Mouse (Mus musculus) cerebellum, adult 9-10 months (tissue): Measurements from ENCODE around the gene Kank1.

Source experiments
- DNase-seq: peaks from one replicate; pipeline ENCODE4 v3.0.0; 2022

Gene Kank1

DNA sequence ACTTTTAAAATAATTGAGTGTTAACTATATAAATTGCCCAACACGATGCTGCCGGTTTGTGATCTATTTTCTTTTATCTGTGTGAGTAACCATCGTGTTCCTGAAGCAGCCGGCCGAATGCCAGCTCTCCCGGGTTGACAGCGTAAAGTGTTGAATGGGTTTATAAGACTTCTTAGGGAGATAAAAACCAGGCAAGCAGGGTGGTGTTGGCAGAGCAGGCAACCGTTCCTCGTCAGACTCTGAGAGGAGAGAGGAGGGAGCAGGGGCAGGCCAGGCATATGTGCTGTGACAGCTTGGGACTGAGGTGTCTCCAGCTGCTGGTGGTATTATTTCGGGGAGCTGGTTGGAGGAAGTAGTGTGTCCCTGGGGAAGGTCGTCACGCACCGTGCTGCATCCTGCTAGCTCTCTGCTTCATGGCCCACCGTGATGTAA is 78.7 kb downstream of the Kank1 start:
- no peak for DNase-seq

DNA sequence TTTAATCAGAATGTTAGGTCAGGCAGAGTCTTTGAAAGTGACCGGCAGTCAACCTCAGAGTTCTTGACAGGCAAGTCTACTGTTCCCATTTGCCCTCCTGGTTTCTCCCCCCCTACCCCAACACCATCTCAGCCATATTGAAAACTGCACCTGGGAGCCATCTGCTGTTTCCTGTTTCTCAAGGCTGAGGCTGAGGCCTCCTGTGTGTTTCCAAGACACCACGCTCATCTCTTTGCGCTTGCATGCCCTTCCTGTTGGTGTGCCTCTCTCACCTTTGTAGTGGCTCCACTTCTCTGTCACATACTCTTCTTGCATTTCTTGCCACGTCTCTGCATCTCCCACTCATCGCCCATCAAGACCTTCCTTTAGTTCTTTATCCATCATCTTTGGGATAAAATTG is 79.2 kb downstream of the Kank1 start:
- DNase-seq = no peak

DNA sequence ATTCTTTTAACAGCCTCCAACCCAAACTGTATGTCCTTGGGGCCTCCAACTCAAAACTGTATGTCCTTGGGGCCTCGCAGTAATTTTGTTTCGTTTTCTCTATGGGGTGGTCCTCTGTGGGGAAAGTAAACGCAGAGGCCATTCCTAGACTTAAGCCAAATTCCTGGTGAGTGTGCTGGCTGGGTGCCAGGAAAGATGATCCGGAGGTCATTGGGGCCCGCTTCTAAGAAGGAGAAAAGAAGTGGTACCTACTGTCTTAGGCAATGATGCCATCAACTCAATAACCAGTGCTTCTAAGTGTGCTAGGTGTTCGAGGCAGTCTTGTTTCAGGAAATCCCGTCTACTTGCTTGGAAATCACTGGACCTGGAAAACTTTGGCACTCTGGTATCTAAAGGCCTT is 87.5 kb downstream of the Kank1 start:
- DNase-seq = no peak

DNA sequence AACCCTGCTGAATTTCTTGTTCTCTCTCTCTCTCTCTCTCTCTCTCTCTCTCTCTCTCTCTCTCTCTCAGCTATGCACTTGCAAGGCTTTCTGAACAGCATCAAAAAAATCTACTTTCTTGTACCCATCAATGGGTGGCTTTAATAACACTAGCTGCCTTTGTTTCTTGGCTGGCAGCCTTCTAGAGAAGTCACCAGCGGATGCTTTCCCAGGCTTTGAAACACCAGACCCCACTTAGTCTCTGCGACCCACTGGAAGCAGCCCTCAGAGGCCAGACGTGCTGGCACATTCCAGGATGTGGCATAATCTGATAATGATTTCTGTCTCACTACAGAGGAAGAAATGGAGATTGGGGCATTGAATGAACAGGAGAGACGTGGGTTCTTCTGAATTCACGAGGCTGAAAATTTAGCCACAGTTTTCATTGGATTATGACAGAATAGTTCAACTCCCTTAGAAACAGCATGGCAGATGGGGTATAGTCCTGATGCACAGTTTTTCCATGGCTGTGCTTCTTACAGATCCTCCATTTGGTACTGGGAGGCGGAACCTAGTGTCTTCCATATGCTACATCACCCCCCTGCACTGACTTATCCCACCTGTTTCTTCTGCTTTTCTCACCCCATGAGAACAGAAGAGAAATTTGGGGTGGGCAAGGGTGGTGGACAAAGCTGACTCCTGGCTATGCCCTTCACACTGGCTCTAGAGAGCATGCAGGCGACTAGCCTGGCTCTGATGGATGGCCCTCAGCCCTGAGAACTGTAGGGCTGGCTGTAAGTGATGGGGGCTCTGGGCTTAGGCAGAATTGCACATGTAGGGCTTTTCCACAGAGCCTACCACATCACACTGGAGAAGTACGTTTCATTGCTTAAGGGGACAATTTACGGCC is 88.6 kb downstream of the Kank1 start:
- no peak for DNase-seq

DNA sequence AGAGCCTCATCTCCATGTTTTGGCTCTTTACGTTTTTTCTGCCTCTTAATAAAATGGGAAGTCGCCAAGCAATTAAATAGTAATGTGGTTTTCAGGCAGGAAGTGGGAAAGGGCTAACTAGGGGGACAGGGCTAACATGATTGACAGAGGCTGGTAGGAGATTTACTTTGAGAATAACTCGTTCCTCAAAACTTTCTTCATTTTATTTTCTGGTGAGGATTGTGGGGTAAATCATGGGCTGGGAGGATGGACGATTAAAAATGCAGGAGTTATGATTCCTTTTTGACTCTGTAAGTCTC is 89.2 kb downstream of the Kank1 start:
- no peak for DNase-seq

DNA sequence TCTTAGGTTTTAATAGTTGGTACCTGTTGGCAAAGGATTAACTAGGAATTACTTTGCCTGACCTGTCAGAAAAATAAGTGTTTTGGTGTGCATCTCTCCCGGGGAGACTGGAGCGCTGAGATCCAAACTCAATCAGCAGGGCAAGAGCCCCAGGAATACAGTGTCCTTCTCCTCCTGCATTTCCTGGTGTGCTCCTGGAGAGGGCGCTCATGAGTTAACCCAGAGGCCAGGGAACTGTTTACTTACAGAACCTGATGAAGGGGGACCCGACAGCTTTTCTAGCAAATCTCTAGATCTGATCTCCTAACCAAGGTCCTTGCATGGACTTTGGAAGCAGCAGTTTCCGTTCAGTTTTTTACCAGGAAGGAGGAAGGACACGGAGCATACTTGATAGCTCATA is 90.9 kb downstream of the Kank1 start:
- DNase-seq = no peak

DNA sequence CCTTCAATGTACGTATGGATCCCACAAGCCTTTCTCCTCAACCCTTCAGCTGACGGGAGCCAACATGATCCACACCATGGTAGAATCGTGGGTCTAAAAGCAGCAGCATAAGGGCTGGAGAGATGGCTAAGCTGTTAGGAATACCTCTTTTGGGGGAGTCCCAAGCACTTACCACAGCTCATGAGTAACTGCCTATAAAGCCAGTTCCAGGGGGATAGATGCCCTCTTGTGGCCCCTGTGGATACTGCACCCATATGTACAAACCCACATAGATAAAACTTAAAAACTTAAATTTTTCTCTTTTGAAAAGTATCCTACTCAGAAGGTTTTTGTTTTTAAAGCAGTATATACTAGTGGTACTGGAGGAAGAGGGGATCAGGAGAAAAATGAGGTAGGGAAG is 97.6 kb downstream of the Kank1 start:
- DNase-seq = peak; percentile 13

DNA sequence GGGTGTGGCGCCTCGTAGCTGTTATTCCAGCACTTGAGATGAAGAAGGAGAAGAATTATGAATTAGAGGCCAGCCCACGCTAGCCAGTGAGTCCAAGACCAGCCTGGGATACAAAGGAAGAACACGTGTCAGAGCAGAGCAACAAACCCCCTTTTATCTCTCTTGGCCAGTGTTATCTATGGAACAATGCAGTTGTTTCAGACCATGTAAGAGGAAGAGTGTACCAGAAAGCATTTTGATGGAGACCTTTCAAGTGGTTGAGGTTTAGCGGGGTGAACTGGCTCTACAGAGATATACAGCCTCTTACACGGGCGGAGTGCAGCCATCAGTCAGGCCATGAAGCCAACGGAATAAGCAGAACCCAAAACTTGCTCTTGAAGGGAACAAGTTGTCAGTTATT is 100.0 kb downstream of the Kank1 start:
- DNase-seq = no peak

DNA sequence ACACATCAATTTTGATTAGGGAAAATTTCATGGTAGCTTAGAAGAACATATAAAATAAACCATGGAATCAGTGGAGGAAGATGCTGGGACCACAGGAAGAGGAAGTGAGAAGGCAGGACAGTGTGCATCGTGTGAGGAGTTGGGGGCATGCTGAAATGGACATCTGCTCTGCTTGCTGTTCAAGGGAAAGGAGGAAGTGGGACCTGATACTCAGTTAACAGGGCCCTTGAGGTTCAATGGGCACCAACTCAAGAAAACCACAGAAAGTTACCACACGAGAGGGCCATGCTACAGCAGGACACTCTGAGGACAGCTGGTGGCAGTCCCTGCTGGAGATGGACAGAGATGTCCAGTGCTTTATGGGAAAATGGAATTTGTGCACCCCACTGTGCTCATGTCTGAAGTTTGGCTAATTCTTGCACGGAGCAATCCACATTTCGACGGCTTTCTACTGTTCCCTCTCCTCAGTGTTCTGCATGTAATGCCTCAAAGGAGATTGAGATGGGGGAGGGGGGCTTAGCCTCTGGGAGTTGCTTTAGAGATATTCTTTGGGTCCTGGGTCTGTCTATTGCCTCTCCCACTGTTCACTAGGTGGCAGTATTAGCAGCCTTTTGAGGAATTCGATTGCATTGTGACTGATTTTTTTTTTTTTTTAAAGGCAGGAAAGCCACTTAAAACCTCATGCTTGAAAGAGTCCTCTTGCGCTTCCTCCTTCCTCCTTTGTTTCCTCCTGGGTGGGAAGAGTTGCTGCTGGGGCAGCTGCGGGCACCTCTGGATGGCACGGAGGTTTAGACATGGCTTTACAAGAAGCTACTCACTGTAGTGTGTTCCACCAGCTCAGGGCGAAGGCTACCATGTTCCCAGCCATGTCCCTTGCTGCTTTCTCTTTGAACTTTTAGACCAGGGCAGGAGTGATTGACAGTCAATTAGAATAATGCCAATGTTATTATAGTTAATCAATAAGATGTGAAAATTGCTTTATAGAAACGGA is 104.2 kb downstream of the Kank1 start:
- DNase-seq = peak; percentile 7

DNA sequence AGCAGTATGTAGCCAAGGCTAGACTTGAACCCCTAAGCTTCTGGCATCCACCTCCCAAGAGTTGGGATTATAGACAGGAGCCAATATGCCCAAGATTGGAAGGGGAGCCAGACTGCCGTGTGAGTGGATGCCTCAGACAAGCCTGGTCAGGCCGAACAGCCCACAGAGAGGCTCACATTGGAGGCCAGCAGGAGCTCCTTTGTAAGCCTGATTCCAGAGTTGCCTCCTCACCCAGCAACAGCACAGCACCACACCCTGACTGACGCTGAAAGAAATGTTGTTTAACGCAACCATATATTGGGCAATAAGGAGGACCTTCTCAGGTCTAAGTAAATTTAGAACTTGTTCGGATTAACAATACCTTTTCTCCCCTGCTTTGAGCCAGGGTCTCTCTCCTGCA is 105.3 kb downstream of the Kank1 start:
- DNase-seq = no peak

DNA sequence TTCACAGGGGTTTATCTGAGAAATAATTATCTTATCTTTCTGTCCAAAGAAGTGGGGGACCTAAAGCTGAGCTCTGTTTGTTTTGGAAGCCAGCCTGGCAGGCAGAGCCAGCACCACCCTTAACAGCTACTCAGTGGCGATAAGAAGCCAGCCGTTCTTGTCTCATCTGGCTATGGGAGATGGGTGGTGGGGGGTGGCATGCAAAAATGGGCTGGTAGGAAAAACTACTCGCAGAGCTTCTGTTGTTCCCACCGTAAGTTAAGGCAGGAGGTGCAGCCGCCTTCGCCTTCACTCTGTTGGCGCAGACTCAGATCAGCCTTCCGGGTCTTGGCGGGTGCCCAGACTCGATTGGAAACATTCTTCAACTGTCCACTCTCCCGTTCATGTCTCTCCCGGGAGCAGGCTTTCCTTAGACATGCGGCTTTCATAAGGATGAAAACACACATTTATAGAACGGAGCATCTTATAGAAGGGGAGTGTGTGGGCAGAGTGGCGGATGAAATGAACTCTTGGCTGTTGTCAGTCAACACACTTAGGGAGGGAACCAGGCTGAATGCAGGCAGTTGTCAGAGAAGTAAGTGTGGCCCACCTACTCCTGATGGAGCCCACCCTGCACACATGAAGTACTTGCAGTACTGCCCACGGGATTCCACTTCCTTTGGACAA is 107.0 kb downstream of the Kank1 start:
- no peak for DNase-seq

DNA sequence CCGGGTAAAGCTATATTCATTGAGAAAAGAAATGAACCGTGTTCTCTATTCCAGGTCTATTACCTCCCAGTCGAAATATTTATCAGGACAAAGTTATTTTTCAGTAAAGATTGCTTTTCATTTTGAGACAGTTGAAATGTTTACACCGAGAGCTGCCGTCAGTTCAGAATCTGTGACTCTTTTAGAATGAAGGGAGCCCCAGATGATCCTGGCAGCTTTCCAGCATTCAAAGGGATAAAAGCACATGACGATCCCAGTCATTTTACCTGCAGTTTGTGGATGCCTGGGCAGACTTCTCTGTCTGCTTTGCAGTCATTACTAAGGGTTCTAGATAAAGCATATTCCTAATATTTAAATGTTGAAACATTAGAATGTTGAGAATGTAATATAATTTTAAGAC is 107.6 kb downstream of the Kank1 start:
- no peak for DNase-seq

DNA sequence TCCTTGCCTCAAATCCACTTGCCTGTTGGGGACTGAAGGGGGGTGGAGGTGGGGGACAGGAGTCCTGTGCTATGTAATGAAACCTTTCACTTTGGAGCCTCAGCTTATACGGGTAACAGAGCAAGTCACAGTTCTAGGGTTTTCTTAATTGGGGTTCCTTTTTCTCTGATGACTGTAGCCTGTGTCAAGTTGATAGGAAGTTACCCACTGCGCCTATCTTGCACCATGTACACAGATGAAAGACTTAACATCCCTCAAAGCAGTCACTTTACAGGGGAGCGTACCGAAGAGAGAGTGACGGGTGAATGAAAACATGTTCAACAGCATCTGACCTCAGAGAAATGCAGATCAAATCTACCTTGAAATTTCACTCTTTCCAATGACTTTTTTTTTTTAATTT is 109.2 kb downstream of the Kank1 start:
- DNase-seq = no peak

DNA sequence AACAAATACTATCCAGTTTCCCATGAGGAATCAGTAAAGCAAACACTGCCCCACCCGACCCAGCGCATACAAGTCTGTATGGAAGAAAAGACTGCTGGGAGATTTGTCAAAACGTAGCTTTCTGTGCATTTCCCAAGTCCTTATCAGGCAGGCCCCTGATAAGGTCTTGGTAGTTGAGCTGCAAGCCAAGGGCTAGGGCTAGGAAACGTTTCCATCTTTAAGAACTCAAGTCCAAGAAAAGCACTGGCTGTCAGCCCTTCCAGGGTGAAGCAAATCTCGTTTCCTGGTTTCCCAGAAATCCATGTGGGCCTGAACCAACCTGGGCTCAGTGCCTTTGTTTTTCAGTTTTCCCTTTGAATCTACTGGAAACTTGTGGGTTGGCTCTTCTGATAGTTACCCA is 110.7 kb downstream of the Kank1 start:
- no peak for DNase-seq

DNA sequence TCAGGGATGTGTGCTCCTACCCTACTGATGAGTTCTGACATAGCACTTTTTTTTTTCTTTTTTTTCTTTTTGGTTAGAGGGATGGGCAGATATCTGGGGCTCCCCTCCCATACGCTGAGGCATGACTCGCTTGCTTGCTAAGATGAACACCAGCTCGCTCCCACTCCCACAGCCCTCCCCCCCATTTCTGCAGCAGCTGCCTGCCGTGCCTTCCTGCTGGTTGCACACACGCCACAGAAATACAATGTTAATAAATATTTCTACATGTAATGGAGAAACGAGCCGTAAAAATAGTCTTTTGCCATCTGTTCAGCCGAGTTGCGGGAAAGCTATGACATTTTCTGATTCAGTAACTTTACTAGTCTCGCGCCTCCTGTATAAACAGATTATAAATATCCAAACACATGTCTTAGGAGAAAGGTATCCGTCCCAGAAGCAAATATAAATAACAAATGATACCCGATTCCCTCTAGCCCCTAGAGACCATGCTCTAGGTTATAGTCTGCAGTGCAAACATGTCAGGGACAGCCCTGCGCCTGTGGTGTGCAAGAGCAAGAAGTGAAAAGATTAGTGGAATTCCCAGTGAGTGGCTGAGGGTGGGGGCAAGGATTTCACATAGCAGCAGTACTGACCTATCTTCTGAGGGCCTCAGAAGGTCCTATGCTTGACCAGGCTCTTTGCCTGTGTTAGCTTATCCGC is 114.6 kb downstream of the Kank1 start:
- no peak for DNase-seq

DNA sequence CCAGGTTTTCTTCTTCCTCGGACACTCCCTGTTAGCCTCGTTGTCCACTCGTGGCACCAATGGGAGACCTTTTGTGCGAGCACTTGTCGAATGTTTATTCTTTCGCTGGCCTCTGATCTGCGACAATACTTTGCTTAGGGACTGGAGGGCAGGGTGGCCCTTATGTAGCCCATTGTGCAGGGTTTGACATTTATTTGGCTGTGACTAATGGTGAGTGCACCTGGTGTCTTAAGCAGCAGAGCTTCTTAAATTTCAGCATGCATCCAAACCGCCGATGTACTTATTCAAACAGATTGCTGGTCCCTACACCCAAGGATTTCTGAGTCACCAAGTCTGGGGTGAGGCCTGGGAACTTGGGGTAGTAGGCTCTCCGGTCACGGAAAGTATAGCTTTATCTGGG is 120.3 kb downstream of the Kank1 start:
- no peak for DNase-seq

DNA sequence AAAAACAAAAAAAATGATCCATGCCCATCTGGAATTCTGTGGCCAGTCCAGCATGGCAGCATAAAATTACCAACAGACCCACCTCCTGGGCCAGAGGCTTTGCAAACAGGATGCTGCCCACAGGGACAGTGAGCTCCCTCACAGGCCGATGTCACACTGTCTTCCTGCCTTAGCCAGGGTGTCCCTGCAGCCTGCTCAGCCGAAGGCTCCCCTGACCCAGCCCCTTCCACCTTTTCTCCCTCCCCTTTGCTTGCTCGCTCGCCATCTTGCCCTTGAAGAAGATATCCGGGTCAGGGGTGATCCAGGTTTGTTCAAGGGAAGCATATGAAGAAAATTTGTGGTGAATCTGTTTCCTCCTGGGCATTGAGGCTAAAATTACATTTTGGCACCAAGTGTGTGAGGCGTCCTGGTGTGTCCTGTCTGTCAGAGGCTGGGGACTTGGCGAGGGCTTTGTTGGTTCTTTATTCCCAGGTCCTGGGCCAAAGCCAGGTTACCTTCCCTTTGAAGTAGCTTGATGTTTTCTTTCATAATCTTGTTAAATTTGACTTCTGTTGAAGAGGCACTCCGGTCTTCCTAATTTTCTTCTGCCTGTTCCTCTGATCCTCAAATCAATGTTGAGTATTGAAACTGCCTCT is 121.8 kb downstream of the Kank1 start:
- no peak for DNase-seq

DNA sequence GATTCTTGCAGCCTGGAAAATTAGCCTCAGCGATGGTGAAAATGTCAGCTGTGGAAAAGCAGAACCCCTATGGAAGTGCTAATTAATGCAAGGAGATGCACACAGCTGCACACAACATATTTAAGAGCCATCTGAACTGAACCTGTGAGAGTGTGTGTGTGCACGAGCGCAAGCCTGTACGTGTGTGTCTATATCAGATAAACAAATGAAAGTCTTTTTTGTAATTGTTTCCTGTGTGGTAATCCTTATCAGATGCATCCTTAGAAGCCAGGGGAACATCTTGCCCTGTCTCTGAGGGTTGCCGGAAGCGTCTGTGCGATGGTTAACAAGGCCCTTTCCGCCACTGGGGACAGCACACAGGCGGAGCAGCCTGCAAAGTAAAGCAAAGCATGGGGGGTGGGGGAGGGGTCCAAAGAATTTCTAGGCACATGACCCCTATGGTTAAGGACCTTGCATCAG is 123.8 kb downstream of the Kank1 start:
- no peak for DNase-seq

DNA sequence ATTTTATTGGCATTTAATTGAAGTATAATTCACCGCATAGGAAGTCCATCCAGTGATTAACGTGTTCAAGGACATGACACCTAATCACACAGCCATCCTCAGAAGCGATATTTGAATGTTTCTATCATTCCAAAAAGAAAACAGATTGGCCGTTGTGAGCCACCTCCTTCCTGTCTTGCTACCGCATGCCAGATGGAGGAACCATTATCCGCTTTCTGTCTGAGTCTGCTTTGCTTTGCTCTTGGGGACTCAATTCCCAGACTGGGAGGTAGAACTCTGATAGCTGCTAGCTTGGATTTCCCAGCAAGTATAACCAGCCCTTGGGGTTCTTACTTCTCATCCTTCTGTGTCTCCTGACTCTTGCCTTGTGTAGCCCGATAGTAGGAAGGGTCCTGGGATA is 125.2 kb downstream of the Kank1 start:
- DNase-seq = no peak

DNA sequence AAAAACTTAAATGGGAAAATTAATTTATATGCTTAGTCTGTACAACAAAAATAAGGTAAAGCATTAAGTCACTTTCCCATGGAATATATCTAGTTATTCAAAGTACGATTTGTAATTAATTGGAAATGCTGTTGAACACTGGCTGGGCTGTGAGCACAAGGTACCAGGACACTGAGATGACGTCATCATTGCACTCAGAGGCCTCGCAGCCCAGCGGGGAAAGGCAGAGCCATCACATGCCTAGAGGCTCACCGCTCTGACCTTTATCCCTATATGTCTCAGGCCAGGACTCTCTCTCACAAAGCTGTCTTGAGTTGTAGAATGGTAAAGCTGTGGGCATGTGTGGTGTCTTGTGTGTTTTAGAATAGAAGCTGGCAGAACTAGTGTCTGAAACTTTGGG is 128.9 kb downstream of the Kank1 start:
- no peak for DNase-seq

DNA sequence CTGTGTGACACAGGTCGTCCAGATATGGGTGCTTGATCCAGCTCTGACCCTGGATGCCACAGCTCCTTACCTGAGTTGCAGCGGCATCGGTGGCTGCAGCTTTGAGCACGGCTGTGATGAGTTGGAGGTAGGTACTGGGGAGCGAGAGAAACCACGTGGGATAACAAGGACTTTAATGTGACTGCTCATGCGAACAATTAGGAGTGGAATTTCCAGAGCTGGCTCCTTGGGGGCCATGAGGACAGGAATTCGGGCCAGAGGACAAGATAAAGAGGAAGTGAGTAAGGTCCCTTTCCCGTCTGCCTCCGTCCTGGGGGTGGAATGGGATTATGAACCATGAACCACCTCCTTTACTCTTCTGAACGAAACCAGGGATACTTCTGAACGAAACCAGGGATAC is 129.8 kb downstream of the Kank1 start:
- no peak for DNase-seq

DNA sequence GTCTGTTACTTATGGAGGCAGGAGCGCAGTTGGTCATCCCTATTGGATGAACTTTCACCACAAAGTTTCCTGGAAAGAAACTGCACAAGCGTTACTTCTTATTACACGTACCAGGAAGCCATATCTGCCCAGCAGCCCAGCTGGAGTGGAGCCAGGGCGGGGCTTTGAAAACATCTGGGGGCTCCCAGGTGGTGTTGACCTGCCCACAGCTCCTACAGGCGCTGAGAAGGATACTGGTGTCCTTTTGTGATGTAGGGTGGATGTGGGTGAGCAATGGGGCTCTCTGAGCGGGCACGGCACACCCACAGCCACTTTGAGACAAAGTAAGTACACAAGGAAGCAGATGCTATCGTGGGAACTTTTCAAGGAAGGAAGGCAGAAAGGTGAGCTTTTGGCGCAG is 133.7 kb downstream of the Kank1 start:
- no peak for DNase-seq
